ENCODE assay signal across 8 mouse cellular contexts in genomic region chr11:98749716-98750115, GRCm38 (mm10). TPM values are rescaled to one million over a fixed set of nuclear protein-coding genes. Genes with fewer than 3 reads are reported as not detected.
DNase-seq lines count a peak whose midpoint lies in the region; ATAC-seq and TF ChIP-seq lines count a peak whose summit lies in the region.

No protein-coding gene starts in this region.

- H3K4me2 ChIP-seq in liver, embryonic 11.5 days = peak overlapping the region; percentile 64
- no peak overlapping the region for H3K4me2 ChIP-seq in liver, postnatal 0 days (ENCODE audit: low read depth, low read length)
- peak overlapping the region; percentile 12; the same call in 1 of the 2 replicates for H3K4me2 ChIP-seq in midbrain, embryonic 11.5 days

- H3K4me3 ChIP-seq in liver, embryonic 11.5 days (ENCODE audit: low read depth, low read length) = no peak overlapping the region
- no peak overlapping the region for H3K4me3 ChIP-seq in liver, postnatal 0 days (ENCODE audit: low read depth, low read length)
- H3K4me3 ChIP-seq in cortical plate, adult 2 months (ENCODE audit: insufficient read depth, low read length) = peak overlapping the region; percentile 13; the same call in 1 of the 2 replicates
- no peak overlapping the region for H3K4me3 ChIP-seq in midbrain, embryonic 11.5 days (ENCODE audit: low read depth, low read length)
- no peak overlapping the region for H3K4me3 ChIP-seq in thymus, adult 2 months (ENCODE audit: control insufficient read depth, insufficient read depth, low read length)

- no peak for TF ChIP-seq POLR2A in cortical plate, adult 2 months (IDR thresholded peaks at IDR 0.05; ENCODE audit: extremely low read depth, insufficient read depth, low read length)
- TF ChIP-seq POLR2A in thymus, adult 2 months (IDR thresholded peaks at IDR 0.05; ENCODE audit: control insufficient read depth, extremely low read depth, insufficient read depth, low read length, poor library complexity) = no peak

- TF ChIP-seq CTCF in liver, postnatal 0 days (IDR thresholded peaks at IDR 0.05; ENCODE audit: low read depth) = no peak
- TF ChIP-seq CTCF in cortical plate, adult 2 months (IDR thresholded peaks at IDR 0.05; ENCODE audit: extremely low read depth, insufficient read depth, low read length) = no peak
- no peak for TF ChIP-seq CTCF in thymus, adult 2 months (IDR thresholded peaks at IDR 0.05; ENCODE audit: borderline replicate concordance, control insufficient read depth, extremely low read depth, insufficient read depth, low read length, poor library complexity)

- intact Hi-C loops in heart, postnatal 10 days (cut with DNase I) = loop anchor here (5.0 kb wide), 1 partner anchor 37 kb away; no protein-coding TSS in a partner anchor

- H3K36me3 ChIP-seq in liver, embryonic 11.5 days (ENCODE audit: control insufficient read depth, insufficient read depth, low read length) = 0 out of 2 replicates have a peak, but pooled peaks cover 5% of the 10 kb centered on the region
- no peaks in the 10 kb centered on the region for H3K36me3 ChIP-seq in liver, postnatal 0 days (replicated peaks; ENCODE audit: insufficient read depth, low read length)
- H3K36me3 ChIP-seq in midbrain, embryonic 11.5 days (ENCODE audit: control insufficient read depth, insufficient read depth, low read length) = no peaks in the 10 kb centered on the region
- H3K36me3 ChIP-seq in thymus, adult 2 months (ENCODE audit: control insufficient read depth, insufficient read depth, low read length) = no peaks in the 10 kb centered on the region

- TF ChIP-seq EP300 in liver, postnatal 0 days (IDR thresholded peaks at IDR 0.05; ENCODE audit: low read depth) = no peak

- H3K9ac ChIP-seq in liver, embryonic 11.5 days (ENCODE audit: low read depth, low read length) = no peak overlapping the region; the same call in 1 of the 2 replicates
- no peak overlapping the region for H3K9ac ChIP-seq in liver, postnatal 0 days (replicated peaks)
- H3K9ac ChIP-seq in midbrain, embryonic 11.5 days (ENCODE audit: low read length) = peak overlapping the region; percentile 48

- WGBS in liver, embryonic 11.5 days = 67% methylated on average over 5 of the region's 5 CpGs
- 73% methylated on average over 5 of the region's 5 CpGs for WGBS in liver, postnatal 0 days (ENCODE audit: insufficient replicate concordance)
- WGBS in midbrain, embryonic 11.5 days = 49% methylated on average over 5 of the region's 5 CpGs
- WGBS in thymus, adult 2 months = 94% methylated on average over 5 of the region's 5 CpGs

- peaks cover 96% of the 10 kb centered on the region for H3K4me1 ChIP-seq in liver, embryonic 11.5 days (replicated peaks; ENCODE audit: control insufficient read depth, insufficient read depth, low read length)
- H3K4me1 ChIP-seq in liver, postnatal 0 days (ENCODE audit: insufficient read depth) = peaks cover 86% of the 10 kb centered on the region
- peaks cover 42% of the 10 kb centered on the region for H3K4me1 ChIP-seq in cortical plate, adult 2 months (ENCODE audit: control insufficient read depth, insufficient read depth, low read length)
- H3K4me1 ChIP-seq in midbrain, embryonic 11.5 days (ENCODE audit: control insufficient read depth, insufficient read depth, low read length) = peaks cover 73% of the 10 kb centered on the region
- H3K4me1 ChIP-seq in thymus, adult 2 months (replicated peaks; ENCODE audit: control insufficient read depth, insufficient read depth, low read length) = peaks cover 59% of the 10 kb centered on the region

- H3K27me3 ChIP-seq in liver, embryonic 11.5 days (replicated peaks; ENCODE audit: control insufficient read depth, insufficient read depth, low read length) = no peaks in the 10 kb centered on the region
- H3K27me3 ChIP-seq in liver, postnatal 0 days (ENCODE audit: insufficient read depth, low read length) = no peaks in the 10 kb centered on the region
- H3K27me3 ChIP-seq in midbrain, embryonic 11.5 days (ENCODE audit: control insufficient read depth, insufficient read depth, low read length) = no peaks in the 10 kb centered on the region
- H3K27me3 ChIP-seq in thymus, adult 2 months (ENCODE audit: control insufficient read depth, insufficient read depth, low read length) = no peaks in the 10 kb centered on the region

- no peaks in the 10 kb centered on the region for H3K9me3 ChIP-seq in liver, embryonic 11.5 days (ENCODE audit: control insufficient read depth, low read length)
- H3K9me3 ChIP-seq in liver, postnatal 0 days (ENCODE audit: low read length) = no peaks in the 10 kb centered on the region
- H3K9me3 ChIP-seq in midbrain, embryonic 11.5 days (ENCODE audit: control insufficient read depth, low read length) = no peaks in the 10 kb centered on the region

- ATAC-seq in liver, embryonic 11.5 days (replicated peaks; ENCODE audit: low FRiP score) = no peak
- no peak for ATAC-seq in liver, postnatal 0 days
- ATAC-seq in midbrain, embryonic 11.5 days (ENCODE audit: low FRiP score) = no peak

- peak overlapping the region; percentile 83 for H3K27ac ChIP-seq in liver, embryonic 11.5 days (ENCODE audit: low read depth, low read length)
- H3K27ac ChIP-seq in liver, postnatal 0 days (ENCODE audit: low read depth) = no peak overlapping the region
- H3K27ac ChIP-seq in cortical plate, adult 2 months (ENCODE audit: insufficient read depth, low read length) = peak overlapping the region; percentile 89
- H3K27ac ChIP-seq in midbrain, embryonic 11.5 days (ENCODE audit: low read depth, low read length) = peak overlapping the region; percentile 38
- no peak overlapping the region for H3K27ac ChIP-seq in thymus, adult 2 months (ENCODE audit: control insufficient read depth, insufficient read depth, low read length)

- DNase-seq in liver, embryonic 11.5 days (ENCODE audit: low spot score) = no peak
- no peak for DNase-seq in liver, postnatal 0 days
- peak; percentile 24 to 32 for DNase-seq in heart, postnatal 10 days
- DNase-seq in midbrain, embryonic 11.5 days (ENCODE audit: low spot score, missing footprints) = peak; percentile 88
- DNase-seq in thymus, adult 2 months = no peak
- DNase-seq in thymus, adult 18-20 months = no peak
- DNase-seq in embryo, embryonic 9.5 days (ENCODE audit: extremely low spot score) = no peak

RNA-seq across cellular contexts. Expression of gene Thra, which starts 9.3 kb away (rescaled TPM):
- polyA plus RNA-seq in liver, embryonic 11.5 days (2014; fragmentation: Nextera tagmentation; extraction: Ambion mirVana) = 26.6 and 31.6 TPM in 2 replicates
- polyA plus RNA-seq in liver, postnatal 0 days (2015; fragmentation: Nextera tagmentation; extraction: Ambion mirVana) = 5.1 and 6.1 TPM in 2 replicates
- 721 and 771 TPM in 2 replicates for polyA plus RNA-seq in cortical plate, adult 2 months (2012; rRNA removed)
- 100 to 1,000 TPM; 172 to 190 TPM for total RNA-seq in heart, postnatal 10 days (2021)
- 21.9 and 23.7 TPM in 2 replicates for polyA plus RNA-seq in midbrain, embryonic 11.5 days (2014; fragmentation: Nextera tagmentation; extraction: Ambion mirVana)
- polyA plus RNA-seq in thymus, adult 2 months (2012; rRNA removed) = 36.8 and 41.5 TPM in 2 replicates

RNA-seq across cellular contexts. Expression of gene Med24, which starts 20.5 kb away (rescaled TPM):
- 61.9 and 63.6 TPM in 2 replicates for polyA plus RNA-seq in liver, embryonic 11.5 days (2014; fragmentation: Nextera tagmentation; extraction: Ambion mirVana)
- 10.5 and 10.9 TPM in 2 replicates for polyA plus RNA-seq in liver, postnatal 0 days (2015; fragmentation: Nextera tagmentation; extraction: Ambion mirVana)
- 127 and 144 TPM in 2 replicates for polyA plus RNA-seq in cortical plate, adult 2 months (2012; rRNA removed)
- total RNA-seq in heart, postnatal 10 days (2021) = 10 to 100 TPM; 44.9 to 52.1 TPM
- polyA plus RNA-seq in midbrain, embryonic 11.5 days (2014; fragmentation: Nextera tagmentation; extraction: Ambion mirVana) = 66.1 and 67.1 TPM in 2 replicates
- polyA plus RNA-seq in thymus, adult 2 months (2012; rRNA removed) = 179 and 196 TPM in 2 replicates

RNA-seq across cellular contexts. Expression of gene Nr1d1, which starts 25.4 kb away (rescaled TPM):
- 2.1 and 2.7 TPM in 2 replicates for polyA plus RNA-seq in liver, embryonic 11.5 days (2014; fragmentation: Nextera tagmentation; extraction: Ambion mirVana)
- polyA plus RNA-seq in liver, postnatal 0 days (2015; fragmentation: Nextera tagmentation; extraction: Ambion mirVana) = 2.0 and 4.2 TPM in 2 replicates
- polyA plus RNA-seq in cortical plate, adult 2 months (2012; rRNA removed) = 153 and 156 TPM in 2 replicates
- 10 to 100 TPM; 31.1 to 32.7 TPM for total RNA-seq in heart, postnatal 10 days (2021)
- 0.93 and 1.2 TPM in 2 replicates for polyA plus RNA-seq in midbrain, embryonic 11.5 days (2014; fragmentation: Nextera tagmentation; extraction: Ambion mirVana)
- 34.4 and 37.7 TPM in 2 replicates for polyA plus RNA-seq in thymus, adult 2 months (2012; rRNA removed)

RNA-seq across cellular contexts. Expression of gene Msl1, which starts 45.6 kb away (rescaled TPM):
- polyA plus RNA-seq in liver, embryonic 11.5 days (2014; fragmentation: Nextera tagmentation; extraction: Ambion mirVana) = 14.8 and 17.7 TPM in 2 replicates
- 5.4 and 6.5 TPM in 2 replicates for polyA plus RNA-seq in liver, postnatal 0 days (2015; fragmentation: Nextera tagmentation; extraction: Ambion mirVana)
- polyA plus RNA-seq in cortical plate, adult 2 months (2012; rRNA removed) = 119 and 131 TPM in 2 replicates
- total RNA-seq in heart, postnatal 10 days (2021) = 10 to 100 TPM; 70.3 to 83.4 TPM
- 24.0 and 25.1 TPM in 2 replicates for polyA plus RNA-seq in midbrain, embryonic 11.5 days (2014; fragmentation: Nextera tagmentation; extraction: Ambion mirVana)
- polyA plus RNA-seq in thymus, adult 2 months (2012; rRNA removed) = 50.3 and 66.0 TPM in 2 replicates

RNA-seq across cellular contexts. Expression of gene Csf3, which starts 48.7 kb away (rescaled TPM):
- not detected in 2 replicates for polyA plus RNA-seq in liver, embryonic 11.5 days (2014; fragmentation: Nextera tagmentation; extraction: Ambion mirVana)
- polyA plus RNA-seq in liver, postnatal 0 days (2015; fragmentation: Nextera tagmentation; extraction: Ambion mirVana) = not detected in 2 replicates
- 0.08 TPM in 1 of 2 replicates, not detected in the other for polyA plus RNA-seq in cortical plate, adult 2 months (2012; rRNA removed)
- not detected for total RNA-seq in heart, postnatal 10 days (2021)
- polyA plus RNA-seq in midbrain, embryonic 11.5 days (2014; fragmentation: Nextera tagmentation; extraction: Ambion mirVana) = not detected in 2 replicates
- polyA plus RNA-seq in thymus, adult 2 months (2012; rRNA removed) = 0.14 and 0.22 TPM in 2 replicates

Comparison
In these comparisons a context has a peak if more than half of its experiments do, and no peak if none do; other contexts are left out.
1. H3K27ac ChIP-seq: peak in liver, embryonic 11.5 days (single experiment), cortical plate, adult 2 months (single experiment) and midbrain, embryonic 11.5 days (single experiment); none in liver, postnatal 0 days (single experiment) and thymus, adult 2 months (single experiment).
2. DNase-seq: peak in heart, postnatal 10 days (2 of 2) and midbrain, embryonic 11.5 days (single experiment); none in liver, embryonic 11.5 days (single experiment), liver, postnatal 0 days (single experiment), thymus, adult 2 months (single experiment), thymus, adult 18-20 months (0 of 2) and embryo, embryonic 9.5 days (single experiment).
3. RNA of gene Thra, which starts 9.3 kb away (polyA plus RNA-seq): 721 to 771 TPM in cortical plate, adult 2 months; 36.8 to 41.5 TPM in thymus, adult 2 months, 26.6 to 31.6 TPM in liver, embryonic 11.5 days, 21.9 to 23.7 TPM in midbrain, embryonic 11.5 days and 5.1 to 6.1 TPM in liver, postnatal 0 days; every median in the first group is over 10 times any median in the second.